Mouse (Mus musculus): ENCODE measurements at regions not wholly inside any gene's neighbourhood (a gene's known extent, or its start where the extent isn't known, plus 50 kb on each side); places are given as distances from the start of the nearest gene placed in this dataset.

GRCm38 (mm10) chr4:125259306-125259705 lies 131.7 kb upstream of the Zc3h12a start:
- Histone ChIP-seq H3K4me2 (replicated peaks) (no peak overlapping the region), H3K27ac (replicated peaks) (no peak overlapping the region), H3K27me3 (peaks cover 55% of the 10 kb centered on the region), H3K9me3 (no peaks in the 10 kb centered on the region), H3K4me1 (peaks cover 22% of the 10 kb centered on the region), H3K4me3 (no peak overlapping the region), H3K9ac (replicated peaks) (no peak overlapping the region), H3K36me3 (no peaks in the 10 kb centered on the region)
- 42% methylated on average over 10 of the region's 10 CpGs for WGBS
- ATAC-seq (ENCODE audit: low FRiP score, low read depth) = no peak

GRCm38 (mm10) chr4:125257916-125258315 lies 130.3 kb upstream of the Zc3h12a start:
- H3K9me3 ChIP-seq = no peaks in the 10 kb centered on the region
- H3K9ac ChIP-seq (replicated peaks) = no peak overlapping the region
- H3K4me3 ChIP-seq = no peak overlapping the region
- H3K27me3 ChIP-seq = peaks cover 49% of the 10 kb centered on the region
- peaks cover 26% of the 10 kb centered on the region for H3K4me1 ChIP-seq
- WGBS = 61% methylated on average over 6 of the region's 6 CpGs
- H3K4me2 ChIP-seq (replicated peaks) = no peak overlapping the region
- no peak for ATAC-seq (ENCODE audit: low FRiP score, low read depth)
- no peaks in the 10 kb centered on the region for H3K36me3 ChIP-seq
- H3K27ac ChIP-seq (replicated peaks) = no peak overlapping the region

GRCm38 (mm10) chr4:125253161-125253560 lies 125.5 kb upstream of the Zc3h12a start:
- Histone ChIP-seq H3K4me2 (replicated peaks) (no peak overlapping the region), H3K36me3 (no peaks in the 10 kb centered on the region), H3K27ac (replicated peaks) (no peak overlapping the region), H3K9ac (replicated peaks) (no peak overlapping the region), H3K4me1 (peaks cover 25% of the 10 kb centered on the region), H3K27me3 (peaks cover 55% of the 10 kb centered on the region), H3K4me3 (no peak overlapping the region), H3K9me3 (no peaks in the 10 kb centered on the region)
- WGBS = 89% methylated on average over 3 of the region's 3 CpGs
- ATAC-seq (ENCODE audit: low FRiP score, low read depth) = no peak

- H3K4me2 ChIP-seq (replicated peaks) = no peak overlapping the region
- no peaks in the 10 kb centered on the region for H3K36me3 ChIP-seq
- ATAC-seq (ENCODE audit: low FRiP score, low read depth) = no peak
Observed at GRCm38 (mm10) chr4:125252228-125252627, 124.6 kb upstream of the Zc3h12a start.

GRCm38 (mm10) chr4:125249061-125249460 lies 121.4 kb upstream of the Zc3h12a start:
- Histone ChIP-seq H3K9me3 (no peaks in the 10 kb centered on the region), H3K4me2 (replicated peaks) (no peak overlapping the region), H3K4me1 (peaks cover 22% of the 10 kb centered on the region), H3K27me3 (peaks cover 40% of the 10 kb centered on the region), H3K27ac (replicated peaks) (no peak overlapping the region), H3K9ac (replicated peaks) (no peak overlapping the region), H3K36me3 (no peaks in the 10 kb centered on the region), H3K4me3 (no peak overlapping the region)
- no peak for ATAC-seq (ENCODE audit: low FRiP score, low read depth)
- WGBS = 55% methylated on average over 7 of the region's 7 CpGs

More at GRCm38 (mm10) chr4:125252228-125252627, 124.6 kb upstream of the Zc3h12a start:
- WGBS = 65% methylated on average over 8 of the region's 8 CpGs
- H3K27ac ChIP-seq (replicated peaks) = peak overlapping the region; percentile 30; the same call in 1 of the 2 replicates
- no peak overlapping the region for H3K9ac ChIP-seq (replicated peaks)
- H3K9me3 ChIP-seq = no peaks in the 10 kb centered on the region
- peaks cover 25% of the 10 kb centered on the region for H3K4me1 ChIP-seq
- no peak overlapping the region for H3K4me3 ChIP-seq
- H3K27me3 ChIP-seq = peaks cover 54% of the 10 kb centered on the region

GRCm38 (mm10) chr4:125246171-125246570 lies 118.5 kb upstream of the Zc3h12a start:
- Histone ChIP-seq H3K4me1 (peaks cover 17% of the 10 kb centered on the region), H3K36me3 (no peaks in the 10 kb centered on the region), H3K9me3 (no peaks in the 10 kb centered on the region), H3K27me3 (peaks cover 32% of the 10 kb centered on the region), H3K4me3 (no peak overlapping the region), H3K4me2 (replicated peaks) (no peak overlapping the region), H3K27ac (replicated peaks) (no peak overlapping the region), H3K9ac (replicated peaks) (no peak overlapping the region)
- WGBS = 16% methylated on average over 5 of the region's 5 CpGs
- ATAC-seq (ENCODE audit: low FRiP score, low read depth) = no peak

GRCm38 (mm10) chr4:125242512-125242911 lies 114.9 kb upstream of the Zc3h12a start:
- Histone ChIP-seq H3K9ac (replicated peaks) (no peak overlapping the region), H3K36me3 (no peaks in the 10 kb centered on the region), H3K9me3 (no peaks in the 10 kb centered on the region), H3K27me3 (peaks cover 18% of the 10 kb centered on the region), H3K4me3 (no peak overlapping the region), H3K27ac (replicated peaks) (no peak overlapping the region; the same call in 1 of the 2 replicates), H3K4me2 (replicated peaks) (no peak overlapping the region), H3K4me1 (peaks cover 11% of the 10 kb centered on the region; the same call in 1 of the 2 replicates)
- no peak for ATAC-seq (ENCODE audit: low FRiP score, low read depth)
- WGBS = 89% methylated on average over 1 of the region's 1 CpGs

- H3K9ac ChIP-seq (replicated peaks) = no peak overlapping the region
- H3K9me3 ChIP-seq = no peaks in the 10 kb centered on the region
- no peak overlapping the region; the same call in 1 of the 2 replicates for H3K27ac ChIP-seq (replicated peaks)
- no peaks in the 10 kb centered on the region for H3K36me3 ChIP-seq
- peaks cover 26% of the 10 kb centered on the region for H3K27me3 ChIP-seq
- ATAC-seq (ENCODE audit: low FRiP score, low read depth) = no peak
- peaks cover 11% of the 10 kb centered on the region; the same call in 1 of the 2 replicates for H3K4me1 ChIP-seq
- no peak overlapping the region for H3K4me3 ChIP-seq
- WGBS = 25% methylated on average over 7 of the region's 7 CpGs
- no peak overlapping the region for H3K4me2 ChIP-seq (replicated peaks)
Observed at GRCm38 (mm10) chr4:125241577-125242262, 114.1 kb upstream of the Zc3h12a start.

GRCm38 (mm10) chr4:125231711-125232260 lies 104.1 kb upstream of the Zc3h12a start:
- Histone ChIP-seq H3K4me2 (replicated peaks) (no peak overlapping the region), H3K36me3 (no peaks in the 10 kb centered on the region), H3K27me3 (peaks cover 49% of the 10 kb centered on the region), H3K4me1 (no peaks in the 10 kb centered on the region), H3K9ac (replicated peaks) (no peak overlapping the region), H3K4me3 (no peak overlapping the region), H3K9me3 (no peaks in the 10 kb centered on the region), H3K27ac (replicated peaks) (no peak overlapping the region)
- no peak for ATAC-seq (ENCODE audit: low FRiP score, low read depth)
- WGBS = 5% methylated on average over 12 of the region's 12 CpGs

- no peak for ATAC-seq (ENCODE audit: low FRiP score, low read depth)
- Histone ChIP-seq H3K4me3 (no peak overlapping the region), H3K27ac (replicated peaks) (no peak overlapping the region), H3K27me3 (peaks cover 33% of the 10 kb centered on the region), H3K36me3 (no peaks in the 10 kb centered on the region), H3K9me3 (no peaks in the 10 kb centered on the region), H3K9ac (replicated peaks) (no peak overlapping the region), H3K4me1 (no peaks in the 10 kb centered on the region), H3K4me2 (replicated peaks) (no peak overlapping the region)
- 94% methylated on average over 6 of the region's 6 CpGs for WGBS
Observed at GRCm38 (mm10) chr4:125227194-125227593, 99.6 kb upstream of the Zc3h12a start.

- WGBS = 85% methylated on average over 6 of the region's 6 CpGs
- Histone ChIP-seq H3K36me3 (no peaks in the 10 kb centered on the region), H3K4me3 (no peak overlapping the region), H3K4me2 (replicated peaks) (no peak overlapping the region), H3K9ac (replicated peaks) (no peak overlapping the region), H3K9me3 (no peaks in the 10 kb centered on the region), H3K27me3 (peaks cover 39% of the 10 kb centered on the region), H3K4me1 (no peaks in the 10 kb centered on the region), H3K27ac (replicated peaks) (no peak overlapping the region)
- ATAC-seq (ENCODE audit: low FRiP score, low read depth) = no peak
Observed at GRCm38 (mm10) chr4:125222922-125223321, 95.3 kb upstream of the Zc3h12a start.

GRCm38 (mm10) chr4:125220314-125220713 lies 92.7 kb upstream of the Zc3h12a start:
- Histone ChIP-seq H3K27ac (replicated peaks) (no peak overlapping the region), H3K4me1 (no peaks in the 10 kb centered on the region), H3K4me2 (replicated peaks) (no peak overlapping the region), H3K9ac (replicated peaks) (no peak overlapping the region), H3K4me3 (no peak overlapping the region), H3K9me3 (peaks cover 7% of the 10 kb centered on the region), H3K36me3 (no peaks in the 10 kb centered on the region), H3K27me3 (peaks cover 38% of the 10 kb centered on the region)
- 29% methylated on average over 7 of the region's 7 CpGs for WGBS
- no peak for ATAC-seq (ENCODE audit: low FRiP score, low read depth)

Measured in midbrain, embryonic 12.5 days (tissue).